Mouse (Mus musculus) spleen, adult 2 months (tissue): ENCODE measurements around the gene Ldhb. TPM values are rescaled to one million over a fixed set of nuclear protein-coding genes. Genes with fewer than 3 reads are reported as not detected.
A peak's percentile ranks its signal among the peaks of the same experiment; 100 is the strongest.

Experiments used
- DNase-seq, 2 experiments: peaks; one replicate each; pipeline versions ENCODE4 v3.0.0 to v3.0.0-alpha.2; 2012 to 2021; ENCODE audit warnings: low spot score in 2 of 2, low read depth in 1 of 2
- H3K27ac ChIP-seq: fragments of 200-500 bp; 2 replicates; pipeline ENCODE4 v1.5.1; 2012; ENCODE audit warnings: low read length, inconsistent platforms; ENCODE audit not compliant: insufficient read depth
- H3K27me3 ChIP-seq: fragments of 200-500 bp; 2 replicates; pipeline ENCODE4 v1.6.1; 2012; ENCODE audit warnings: mild to moderate bottlenecking, moderate library complexity, low read length, inconsistent platforms; ENCODE audit not compliant: control insufficient read depth, insufficient read depth
- H3K36me3 ChIP-seq: fragments of 200-500 bp; 2 replicates; pipeline ENCODE4 v1.6.1; 2012; ENCODE audit warnings: mild to moderate bottlenecking, low read length, inconsistent platforms; ENCODE audit not compliant: control insufficient read depth, insufficient read depth
- H3K4me1 ChIP-seq: fragments of 200-500 bp; 2 replicates; pipeline ENCODE4 v1.6.1; 2011; ENCODE audit warnings: inconsistent platforms; ENCODE audit not compliant: control insufficient read depth, insufficient read depth, insufficient read length
- H3K4me3 ChIP-seq: fragments of 200-500 bp; 2 replicates; pipeline ENCODE4 v1.5.1; 2011; ENCODE audit warnings: mild to moderate bottlenecking, inconsistent platforms; ENCODE audit not compliant: insufficient read depth, insufficient read length; ENCODE audit errors: extremely low read depth
- CTCF ChIP-seq: fragments of 200-500 bp; IDR thresholded peaks from 2 replicates; pipeline ENCODE4 v1.5.1; 2011; ENCODE audit warnings: mild to moderate bottlenecking, inconsistent platforms; ENCODE audit not compliant: insufficient read depth, insufficient read length, insufficient replicate concordance; ENCODE audit errors: extremely low read depth
- POLR2A ChIP-seq: fragments of 200-500 bp; IDR thresholded peaks from 2 replicates; pipeline ENCODE4 v1.6.1; 2011; ENCODE audit warnings: low read depth, low read length, inconsistent platforms
- WGBS: fragments of 180-500 bp; shearing (Covaris S2); methylation state at CpG from one replicate; pipeline ENCODE4 v1.1.7; 2018; 5-methylcytosine and 5-hydroxymethylcytosine counted together
- polyA plus RNA-seq: library from polyadenylated mRNA; depleted of rRNA; stranded (reverse); fragments of >200 nt; gene quantifications from 2 replicates; pipeline ENCODE4 v1.2.3, GENCODE M21; 2012

Ldhb gene
- polyA plus RNA-seq, 1 experiment: 5.6 TPM

DNA sequence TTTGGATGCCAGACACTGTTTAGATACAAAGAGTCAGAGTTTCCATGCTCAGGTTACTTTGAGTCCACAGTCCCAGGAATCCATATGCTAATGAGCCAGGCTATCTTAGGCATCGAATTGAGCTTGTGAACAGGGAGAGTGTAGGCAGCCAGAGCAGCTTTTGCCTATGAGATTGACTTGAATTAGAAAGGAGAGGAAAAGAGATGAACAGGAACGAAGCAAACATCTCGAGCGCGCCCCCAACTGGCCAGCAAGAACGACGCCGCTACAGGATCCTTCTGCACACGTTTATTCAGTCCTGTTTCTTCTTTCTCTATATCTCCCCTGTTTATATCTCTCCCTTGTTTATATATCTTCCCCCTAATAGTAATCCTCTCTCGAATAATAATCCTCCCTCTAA is 7.2 kb upstream of the Ldhb start:
- no peak overlapping the region for H3K4me3 ChIP-seq
- H3K4me1 ChIP-seq: no peaks in the 10 kb centered on the region
- no peaks in the 10 kb centered on the region for H3K27me3 ChIP-seq
- TF ChIP-seq CTCF: no peak
- TF ChIP-seq POLR2A: no peak
- WGBS: 7% methylated on average over 10 of the region's 10 CpGs
- DNase-seq: no peak
- no peak overlapping the region for H3K27ac ChIP-seq
- H3K36me3 ChIP-seq: no peaks in the 10 kb centered on the region

GRCm38 (mm10) chr6:142512902-142513301 is 5.1 kb upstream of the Ldhb start:
- H3K4me1 ChIP-seq: no peaks in the 10 kb centered on the region
- no peak for TF ChIP-seq CTCF
- TF ChIP-seq POLR2A: no peak
- DNase-seq: no peak
- H3K4me3 ChIP-seq: no peak overlapping the region
- H3K27me3 ChIP-seq: no peaks in the 10 kb centered on the region
- H3K36me3 ChIP-seq: no peaks in the 10 kb centered on the region
- WGBS: 73% methylated on average over 3 of the region's 3 CpGs
- no peak overlapping the region for H3K27ac ChIP-seq

DNA sequence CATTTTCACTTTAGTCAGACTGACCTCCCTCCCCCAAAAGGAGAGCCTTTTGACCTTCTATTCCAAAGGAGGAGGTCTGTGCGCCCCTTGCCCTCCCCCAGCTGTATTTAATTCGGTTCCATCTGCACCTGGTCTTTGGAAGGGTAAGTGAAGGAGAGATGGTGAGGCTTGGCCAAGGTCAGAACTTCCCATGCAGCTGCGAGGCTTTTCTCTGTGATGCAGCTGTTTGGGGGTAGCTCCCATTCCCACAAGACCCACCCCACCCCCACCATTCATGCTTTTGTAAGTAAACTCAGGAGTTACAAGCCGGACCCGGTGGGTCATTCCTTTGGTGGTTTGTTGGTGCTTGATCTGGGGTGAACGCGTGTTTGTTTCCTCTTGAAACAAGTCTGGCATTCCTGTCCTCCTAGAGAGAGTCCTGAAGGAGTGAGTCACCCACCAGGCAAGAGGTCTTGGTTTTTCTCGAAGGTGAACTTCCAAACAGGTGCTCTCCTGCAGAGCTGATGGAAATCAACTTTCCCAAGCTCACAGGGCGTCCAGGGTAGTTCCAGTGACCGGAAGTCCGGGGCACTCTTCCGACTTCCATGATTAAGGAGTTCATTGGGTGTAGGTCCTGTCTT is 3.9 kb upstream of the Ldhb start:
- TF ChIP-seq POLR2A (no peak), CTCF (no peak)
- Histone ChIP-seq H3K27ac (no peak overlapping the region), H3K4me1 (no peaks in the 10 kb centered on the region), H3K4me3 (no peak overlapping the region), H3K36me3 (no peaks in the 10 kb centered on the region), H3K27me3 (no peaks in the 10 kb centered on the region)
- no peak for DNase-seq
- 45% methylated on average over 12 of the region's 12 CpGs for WGBS

DNA sequence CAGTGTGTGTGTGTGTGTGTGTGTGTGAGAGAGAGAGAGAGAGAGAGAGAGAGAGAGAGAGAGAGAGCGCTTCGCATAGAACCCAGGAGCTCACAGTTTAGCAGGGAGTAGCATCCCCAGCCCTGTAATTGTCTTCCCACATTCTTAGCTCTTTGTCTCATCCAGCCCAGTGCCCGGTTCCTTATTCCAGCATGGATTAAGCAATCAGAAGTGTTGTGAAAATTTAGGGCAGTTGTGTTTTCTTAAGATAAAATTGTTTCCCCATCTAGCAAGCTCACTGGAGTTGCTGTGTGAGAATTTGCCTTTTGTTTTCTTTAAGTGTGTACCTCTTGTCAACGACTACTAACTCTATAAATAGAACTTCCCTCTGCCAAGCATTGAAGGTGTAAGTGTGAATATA is 906 bp upstream of the Ldhb start:
- DNase-seq: no peak
- H3K4me1 ChIP-seq: no peaks in the 10 kb centered on the region
- no peak for TF ChIP-seq POLR2A
- TF ChIP-seq CTCF: no peak
- no peaks in the 10 kb centered on the region for H3K36me3 ChIP-seq
- no peak overlapping the region for H3K4me3 ChIP-seq
- WGBS: 69% methylated on average over 4 of the region's 4 CpGs
- H3K27me3 ChIP-seq: no peaks in the 10 kb centered on the region
- H3K27ac ChIP-seq: no peak overlapping the region

- TF ChIP-seq CTCF (no peak), POLR2A (no peak)
- no peak for DNase-seq
- 19% methylated on average over 30 of the region's 30 CpGs for WGBS
- Histone ChIP-seq H3K27ac (no peak overlapping the region), H3K4me3 (peak overlapping the region; percentile 44; the same call in 1 of the 2 replicates), H3K4me1 (no peaks in the 10 kb centered on the region), H3K36me3 (no peaks in the 10 kb centered on the region), H3K27me3 (no peaks in the 10 kb centered on the region)
Observed at GRCm38 (mm10) chr6:142507033-142507784, 548 bp downstream of the Ldhb start.

- no peak overlapping the region for H3K27ac ChIP-seq
Observed at GRCm38 (mm10) chr6:142506338-142507032, 1.3 kb downstream of the Ldhb start.

GRCm38 (mm10) chr6:142503601-142504000 is 4.2 kb downstream of the Ldhb start:
- H3K4me1 ChIP-seq: no peaks in the 10 kb centered on the region
- H3K4me3 ChIP-seq: no peak overlapping the region
- H3K27me3 ChIP-seq: no peaks in the 10 kb centered on the region
- no peak for TF ChIP-seq POLR2A
- TF ChIP-seq CTCF: no peak
- no peak for DNase-seq
- WGBS: 89% methylated on average over 8 of the region's 8 CpGs
- H3K27ac ChIP-seq: no peak overlapping the region
- no peaks in the 10 kb centered on the region for H3K36me3 ChIP-seq

More at GRCm38 (mm10) chr6:142506338-142507032, 1.3 kb downstream of the Ldhb start:
- Histone ChIP-seq H3K36me3 (no peaks in the 10 kb centered on the region), H3K4me1 (no peaks in the 10 kb centered on the region), H3K4me3 (no peak overlapping the region), H3K27me3 (no peaks in the 10 kb centered on the region)
- DNase-seq: no peak
- no peak for TF ChIP-seq POLR2A
- no peak for TF ChIP-seq CTCF
- WGBS: 71% methylated on average over 10 of the region's 10 CpGs
